Mouse (Mus musculus): ENCODE results near the gene Cobll1. TPM values are rescaled to one million over a fixed set of nuclear protein-coding genes. Genes with fewer than 3 reads are reported as not detected.
A peak's percentile ranks its signal among the peaks of the same experiment; 100 is the strongest.
"Not testable (repeated sequence)": the region's sequence is repeated elsewhere in the genome, so short reads cannot be mapped to it uniquely, and the experiment has no call there.

Cobll1 gene
- polyA plus RNA-seq (2015; fragmentation: Nextera tagmentation; extraction: Ambion mirVana) = 2.3 and 3.0 TPM in 2 replicates

DNA sequence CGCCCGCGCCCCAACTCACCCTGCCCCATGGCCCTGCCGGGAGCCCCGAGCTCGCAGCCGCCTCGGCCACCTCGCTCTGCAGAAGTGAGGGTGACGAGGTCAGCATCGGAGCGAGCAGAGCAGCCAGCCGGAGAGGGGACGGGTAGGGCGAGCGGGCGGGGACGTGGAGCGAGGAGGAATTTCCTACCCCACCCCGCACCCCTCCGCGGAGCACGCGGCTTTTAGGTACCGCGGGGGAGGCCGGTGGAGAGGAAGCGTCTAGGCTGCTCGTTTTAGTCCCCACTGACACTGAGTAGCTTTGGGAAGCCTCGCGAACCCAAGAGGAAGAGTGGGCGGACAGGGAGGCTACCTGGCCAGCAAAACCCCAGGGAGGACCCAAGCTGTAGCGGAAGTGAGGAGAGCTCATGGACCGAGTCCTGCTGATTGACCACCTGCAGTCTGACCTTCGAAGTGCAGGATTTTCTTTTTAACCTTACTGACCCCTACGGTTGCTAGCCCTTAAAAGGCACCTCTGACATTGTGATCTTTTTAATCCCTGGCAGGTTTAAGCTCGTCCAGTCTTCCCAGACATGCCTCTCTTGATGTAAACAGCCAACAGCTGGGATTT, at the start of gene Cobll1:
Cobll1 (minus strand) TSS at position 440 of the 607 bp plus-strand sequence.
- H3K27ac ChIP-seq = peak within 1 kb of the TSS; percentile 44; the same call in 1 of the 2 replicates
- peak within 1 kb of the TSS; percentile 95 for H3K4me2 ChIP-seq (replicated peaks)
- ATAC-seq (ENCODE audit: low FRiP score, low read depth) = peak; percentile 71

DNA sequence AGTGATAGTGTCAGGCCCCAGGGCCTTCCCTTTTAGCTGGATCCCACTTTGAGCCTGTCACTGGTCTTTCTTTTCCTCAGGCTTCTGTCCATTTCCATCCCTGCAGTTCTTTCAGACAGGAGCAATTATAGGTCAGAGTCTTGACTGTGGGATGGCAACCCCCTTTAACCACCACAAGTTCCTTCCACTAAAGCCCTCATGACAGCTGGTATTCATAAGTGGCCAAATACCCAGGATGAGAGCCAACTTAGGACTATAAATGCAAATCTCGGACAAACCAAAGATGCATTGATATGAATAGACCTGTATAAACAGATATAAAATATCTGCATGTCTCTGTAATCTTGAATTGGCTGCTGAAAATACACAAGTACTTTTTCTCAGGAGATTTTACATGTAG, 49.5 kb upstream of the Cobll1 start:
- H3K27ac ChIP-seq = no peak overlapping the region
- no peaks in the 10 kb centered on the region for H3K36me3 ChIP-seq
- no peaks in the 10 kb centered on the region for H3K9me3 ChIP-seq
- ATAC-seq (ENCODE audit: low FRiP score, low read depth) = no peak
- H3K27me3 ChIP-seq = no peaks in the 10 kb centered on the region
- 63% methylated on average over 1 of the region's 1 CpGs for WGBS
- no peak overlapping the region for H3K4me2 ChIP-seq (replicated peaks)
- no peak overlapping the region for H3K9ac ChIP-seq
- H3K4me1 ChIP-seq = peaks cover 6% of the 10 kb centered on the region
- no peak overlapping the region for H3K4me3 ChIP-seq

More for the DNA sequence above, at the start of gene Cobll1:
- Histone ChIP-seq H3K4me3 (peak within 1 kb of the TSS; percentile 72), H3K4me1 (peaks cover 15% of the 10 kb centered on the region; the same call in 1 of the 2 replicates), H3K36me3 (no peaks in the 10 kb centered on the region), H3K27me3 (peaks cover 44% of the 10 kb centered on the region), H3K9me3 (no peaks in the 10 kb centered on the region; the same call in 1 of the 2 replicates), H3K9ac (peak within 1 kb of the TSS; percentile 72)
- under 1% methylated on average over 35 of the region's 37 CpGs for WGBS

DNA sequence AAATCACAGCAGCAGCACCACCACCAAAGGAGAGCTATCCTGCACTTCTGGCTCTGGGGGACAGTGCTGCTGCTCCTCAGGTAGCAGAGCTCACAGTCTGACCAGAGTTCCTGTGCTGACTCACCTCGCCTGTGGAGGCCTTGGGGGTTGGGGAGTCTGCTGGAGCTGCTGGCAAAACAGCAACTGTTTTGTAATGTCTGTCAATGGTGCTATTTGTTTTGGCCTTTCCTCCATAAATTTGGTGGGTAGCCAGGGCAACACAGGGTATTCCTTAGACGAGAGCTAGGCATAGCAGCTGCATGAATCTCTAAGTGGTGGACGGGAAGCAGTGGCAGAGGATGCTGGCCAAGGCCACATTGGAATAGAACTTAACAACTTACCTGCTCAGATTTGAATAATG, 46.2 kb upstream of the Cobll1 start:
- Histone ChIP-seq H3K36me3 (no peaks in the 10 kb centered on the region), H3K27me3 (no peaks in the 10 kb centered on the region), H3K4me3 (no peak overlapping the region), H3K9me3 (no peaks in the 10 kb centered on the region), H3K4me1 (peaks cover 6% of the 10 kb centered on the region), H3K9ac (no peak overlapping the region), H3K4me2 (replicated peaks) (no peak overlapping the region), H3K27ac (no peak overlapping the region)
- ATAC-seq (ENCODE audit: low FRiP score, low read depth) = peak; percentile 48; the same call in 1 of the 2 replicates
- WGBS = 45% methylated on average over 3 of the region's 3 CpGs

DNA sequence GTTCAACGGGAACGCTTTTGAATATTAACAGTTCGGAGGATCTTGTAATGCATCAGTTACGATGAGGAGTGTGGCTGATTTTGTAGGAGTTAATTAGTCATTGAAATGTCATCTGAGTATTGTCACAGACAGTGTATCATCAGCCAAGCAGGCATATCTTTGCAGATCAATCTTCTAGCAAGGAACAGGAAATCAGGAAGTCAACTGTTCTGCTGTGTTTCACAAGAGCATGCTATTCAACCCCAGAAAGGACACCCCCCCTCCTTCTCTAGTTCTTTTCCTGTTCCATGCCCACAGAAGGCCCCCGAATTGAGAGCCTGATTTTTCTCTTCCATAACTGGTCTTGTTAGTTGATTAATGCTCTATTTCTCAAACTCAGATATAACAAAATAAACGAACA, 43.8 kb upstream of the Cobll1 start:
- H3K4me2 ChIP-seq (replicated peaks) = no peak overlapping the region
- H3K4me3 ChIP-seq = no peak overlapping the region
- no peak overlapping the region for H3K27ac ChIP-seq
- no peak overlapping the region for H3K9ac ChIP-seq
- WGBS = 87% methylated on average over 6 of the region's 6 CpGs
- no peaks in the 10 kb centered on the region for H3K9me3 ChIP-seq
- H3K4me1 ChIP-seq = peaks cover 6% of the 10 kb centered on the region
- H3K36me3 ChIP-seq = no peaks in the 10 kb centered on the region
- ATAC-seq (ENCODE audit: low FRiP score, low read depth) = no peak
- H3K27me3 ChIP-seq = no peaks in the 10 kb centered on the region

DNA sequence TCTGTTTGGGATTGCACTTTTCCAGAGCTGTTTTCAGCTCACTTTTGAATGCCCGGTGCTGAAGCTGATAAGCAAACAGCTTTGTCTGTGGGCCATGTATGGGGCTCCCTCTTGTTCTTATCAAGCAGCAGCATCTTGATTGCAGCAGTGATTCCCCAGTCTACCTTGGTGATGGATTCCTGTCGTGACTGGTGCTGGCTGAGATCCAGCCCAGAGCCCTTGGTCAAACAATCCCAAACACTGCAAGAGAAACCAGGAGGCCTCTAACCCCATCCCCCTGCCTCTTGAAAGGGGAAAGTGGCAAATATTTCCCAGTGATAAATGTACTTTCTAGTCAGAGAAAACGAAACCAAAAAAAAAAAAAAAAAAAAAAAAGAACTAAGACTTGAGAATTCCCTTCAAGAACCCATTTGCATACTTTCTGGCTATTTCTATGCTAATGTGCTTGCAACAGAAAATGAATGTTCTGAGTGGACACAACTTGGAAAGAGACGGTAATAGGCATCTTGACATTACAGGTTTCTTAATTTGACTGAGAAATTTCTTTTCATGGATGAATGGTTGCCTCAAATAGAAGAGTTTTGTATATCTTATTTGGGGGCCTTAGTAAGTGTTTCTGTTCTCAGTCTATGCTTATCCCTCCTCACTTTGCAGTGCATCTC, 40.0 kb upstream of the Cobll1 start:
- Histone ChIP-seq H3K27me3 (no peaks in the 10 kb centered on the region), H3K27ac (no peak overlapping the region), H3K36me3 (no peaks in the 10 kb centered on the region), H3K4me3 (no peak overlapping the region), H3K4me2 (replicated peaks) (no peak overlapping the region), H3K9me3 (no peaks in the 10 kb centered on the region), H3K9ac (no peak overlapping the region), H3K4me1 (no peaks in the 10 kb centered on the region)
- ATAC-seq (ENCODE audit: low FRiP score, low read depth) = no peak
- 30% methylated on average over 4 of the region's 4 CpGs for WGBS

DNA sequence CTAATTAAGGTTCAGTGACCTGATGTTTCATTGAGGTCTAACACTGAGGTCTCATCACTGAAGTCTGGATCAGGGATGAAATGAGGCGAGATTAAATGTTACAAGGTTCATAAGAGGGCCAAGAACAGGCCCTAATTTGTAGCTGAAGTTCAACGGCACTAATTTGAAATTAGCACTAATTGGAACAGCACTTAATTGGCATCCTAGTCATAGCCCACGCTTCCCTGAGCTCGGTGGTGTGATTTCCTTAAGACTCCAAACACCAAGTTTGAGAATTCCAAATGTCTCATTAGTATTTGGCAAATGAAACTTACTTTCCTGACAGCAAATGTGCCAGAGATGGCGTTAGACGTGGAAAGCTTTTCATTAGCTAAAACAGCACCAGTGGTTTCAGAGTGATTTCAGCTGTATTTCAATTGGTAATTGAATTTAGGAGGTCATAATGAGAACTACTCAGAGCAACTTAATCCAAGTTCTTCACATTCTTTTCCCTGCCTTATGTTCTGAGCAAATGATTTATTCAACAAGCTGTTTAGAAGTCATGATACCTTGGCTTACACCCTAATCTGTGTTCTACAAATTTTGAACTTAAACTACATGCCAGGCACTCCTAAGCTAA, 36.3 kb upstream of the Cobll1 start:
- H3K4me1 ChIP-seq = no peaks in the 10 kb centered on the region
- no peaks in the 10 kb centered on the region for H3K36me3 ChIP-seq
- H3K4me2 ChIP-seq (replicated peaks) = no peak overlapping the region
- 31% methylated on average over 6 of the region's 6 CpGs for WGBS
- no peaks in the 10 kb centered on the region for H3K27me3 ChIP-seq
- no peaks in the 10 kb centered on the region for H3K9me3 ChIP-seq
- ATAC-seq (ENCODE audit: low FRiP score, low read depth) = no peak
- no peak overlapping the region for H3K4me3 ChIP-seq
- H3K27ac ChIP-seq = no peak overlapping the region
- H3K9ac ChIP-seq = no peak overlapping the region

DNA sequence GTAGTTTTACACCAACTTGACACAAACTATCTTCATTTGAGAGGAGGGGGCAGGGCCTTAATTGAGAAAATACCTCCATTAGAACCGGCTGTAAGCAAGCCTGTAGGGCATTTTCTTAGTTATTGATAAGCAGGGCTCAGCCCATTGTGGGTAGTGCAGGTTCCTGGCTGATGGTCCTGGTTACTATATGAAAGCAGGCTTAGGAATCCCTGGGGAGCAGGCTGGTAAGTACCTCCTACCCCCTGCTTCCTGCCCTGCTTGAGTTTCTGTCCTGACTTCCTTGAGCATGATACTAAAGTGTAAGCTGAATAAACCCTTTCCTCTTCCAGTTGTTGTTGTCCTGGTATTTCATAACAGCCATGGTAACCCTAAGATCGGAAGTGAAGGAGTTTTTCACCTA, 34.7 kb upstream of the Cobll1 start:
- Histone ChIP-seq H3K9ac (no peak overlapping the region), H3K9me3 (no peaks in the 10 kb centered on the region), H3K4me1 (0 out of 2 replicates have a peak, but pooled peaks cover under 1% of the 10 kb centered on the region), H3K27ac (no peak overlapping the region), H3K27me3 (no peaks in the 10 kb centered on the region), H3K36me3 (no peaks in the 10 kb centered on the region), H3K4me2 (replicated peaks) (no peak overlapping the region), H3K4me3 (no peak overlapping the region)
- no peak for ATAC-seq (ENCODE audit: low FRiP score, low read depth)
- WGBS = 44% methylated on average over 2 of the region's 2 CpGs

DNA sequence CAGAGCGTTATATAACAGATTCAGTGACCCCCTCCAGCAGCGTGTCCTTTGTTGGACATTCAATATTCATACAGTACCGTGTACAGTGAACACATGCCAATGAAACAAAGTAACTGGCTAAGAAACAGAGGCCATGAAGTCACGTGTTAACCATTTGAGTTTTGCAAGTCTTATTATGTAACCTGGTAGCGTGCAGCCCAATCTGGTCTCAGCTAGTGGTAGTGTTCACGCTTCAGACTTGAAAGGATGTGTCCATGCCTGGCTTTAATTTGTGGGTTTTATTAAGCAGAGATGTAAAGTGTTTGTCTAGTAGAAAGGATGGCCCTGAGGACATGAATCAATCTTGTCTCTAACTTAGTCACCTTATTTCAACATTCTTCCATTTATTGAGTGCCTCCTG, 29.5 kb upstream of the Cobll1 start:
- no peak overlapping the region for H3K27ac ChIP-seq
- H3K9me3 ChIP-seq = no peaks in the 10 kb centered on the region
- 66% methylated on average over 6 of the region's 6 CpGs for WGBS
- H3K36me3 ChIP-seq = no peaks in the 10 kb centered on the region
- no peak for ATAC-seq (ENCODE audit: low FRiP score, low read depth)
- H3K4me1 ChIP-seq = 0 out of 2 replicates have a peak, but pooled peaks cover 4% of the 10 kb centered on the region
- H3K27me3 ChIP-seq = no peaks in the 10 kb centered on the region
- H3K4me3 ChIP-seq = no peak overlapping the region
- H3K4me2 ChIP-seq (replicated peaks) = no peak overlapping the region
- no peak overlapping the region for H3K9ac ChIP-seq

DNA sequence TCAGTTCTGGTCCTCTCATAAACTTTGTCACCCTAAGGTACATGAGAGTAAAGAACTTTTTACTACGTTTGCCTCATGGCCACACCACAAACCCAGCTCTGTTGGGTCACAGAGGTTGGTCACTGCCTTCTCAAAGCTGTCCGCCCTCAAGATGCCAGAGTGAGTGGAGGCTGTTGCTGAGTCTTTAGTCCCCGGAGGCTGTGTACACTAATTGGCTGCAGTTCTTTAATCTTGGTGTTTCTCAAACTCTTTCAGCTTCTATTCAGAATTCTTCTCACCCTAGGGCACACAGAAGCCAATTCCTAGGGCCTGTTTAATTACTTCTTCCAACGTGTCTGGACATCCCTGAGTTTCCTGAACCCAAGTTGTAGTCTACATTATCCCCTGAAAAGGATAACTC, 28.6 kb upstream of the Cobll1 start:
- H3K27ac ChIP-seq = no peak overlapping the region
- WGBS = 28% methylated on average over 4 of the region's 4 CpGs

DNA sequence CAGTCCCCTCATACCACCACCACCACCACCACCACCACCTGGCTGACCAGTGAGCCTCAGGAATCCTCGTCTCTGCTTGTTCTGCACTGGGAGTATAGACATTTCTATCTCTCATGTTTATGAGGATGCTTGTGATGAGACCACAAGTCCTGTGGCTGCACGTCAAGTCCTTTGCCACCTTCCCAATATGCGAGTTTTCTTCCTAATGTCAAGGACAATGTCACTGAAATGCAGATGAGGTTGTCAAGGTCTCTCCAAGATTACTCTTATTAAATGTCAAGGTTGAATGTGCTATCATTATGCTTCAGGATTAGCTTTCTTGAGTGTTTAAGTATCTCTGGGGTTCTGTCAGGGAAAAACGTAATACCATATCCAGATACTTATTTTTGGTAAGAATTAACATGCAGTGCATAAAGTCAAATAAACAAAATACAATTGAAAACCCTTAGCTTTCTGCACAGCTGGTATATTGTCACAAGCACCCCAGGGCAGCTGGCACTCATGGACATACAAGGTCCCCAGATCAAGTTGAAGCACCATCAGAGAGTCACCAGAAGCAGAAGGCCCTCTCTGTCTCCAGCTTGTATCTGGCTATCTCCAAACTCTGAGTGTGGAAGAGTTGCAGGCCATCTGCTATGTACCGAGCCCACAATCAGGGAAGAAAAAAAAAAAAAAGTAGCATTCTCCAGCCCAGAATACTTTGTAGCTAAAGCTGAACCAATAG, 27.5 kb upstream of the Cobll1 start:
- no peak overlapping the region for H3K27ac ChIP-seq
- 89% methylated on average over 5 of the region's 5 CpGs for WGBS
- ATAC-seq (ENCODE audit: low FRiP score, low read depth) = no peak
- no peaks in the 10 kb centered on the region for H3K9me3 ChIP-seq
- H3K27me3 ChIP-seq = no peaks in the 10 kb centered on the region
- H3K4me1 ChIP-seq = 0 out of 2 replicates have a peak, but pooled peaks cover 4% of the 10 kb centered on the region
- H3K36me3 ChIP-seq = no peaks in the 10 kb centered on the region
- no peak overlapping the region for H3K9ac ChIP-seq
- no peak overlapping the region for H3K4me2 ChIP-seq (replicated peaks)
- H3K4me3 ChIP-seq = no peak overlapping the region

More for the DNA sequence above, 28.6 kb upstream of the Cobll1 start:
- Histone ChIP-seq H3K4me3 (no peak overlapping the region), H3K4me1 (0 out of 2 replicates have a peak, but pooled peaks cover 4% of the 10 kb centered on the region), H3K9me3 (no peaks in the 10 kb centered on the region), H3K36me3 (no peaks in the 10 kb centered on the region), H3K27me3 (no peaks in the 10 kb centered on the region), H3K4me2 (replicated peaks) (no peak overlapping the region), H3K9ac (no peak overlapping the region)
- no peak for ATAC-seq (ENCODE audit: low FRiP score, low read depth)

DNA sequence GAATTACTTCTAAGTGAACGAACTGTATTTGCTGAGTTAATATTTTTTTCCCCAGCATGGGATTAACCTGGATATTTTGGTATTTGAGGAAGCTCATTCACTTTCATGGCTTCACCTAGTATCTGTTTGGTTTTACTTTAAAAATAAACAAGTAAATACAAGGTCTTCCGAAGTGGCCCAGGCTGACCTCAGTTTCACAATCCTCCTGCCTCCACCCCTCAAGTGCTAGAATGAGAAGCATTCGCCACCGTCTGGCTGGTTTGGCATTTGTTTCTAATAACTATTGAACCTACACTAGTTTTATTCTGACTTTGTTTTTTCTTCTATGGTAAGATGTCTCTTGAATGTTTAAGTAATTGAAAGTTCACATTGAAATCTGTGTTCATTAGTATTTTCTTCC, 23.0 kb upstream of the Cobll1 start:
- Histone ChIP-seq H3K36me3 (no peaks in the 10 kb centered on the region), H3K4me3 (no peak overlapping the region)
- 70% methylated on average over 4 of the region's 4 CpGs for WGBS

DNA sequence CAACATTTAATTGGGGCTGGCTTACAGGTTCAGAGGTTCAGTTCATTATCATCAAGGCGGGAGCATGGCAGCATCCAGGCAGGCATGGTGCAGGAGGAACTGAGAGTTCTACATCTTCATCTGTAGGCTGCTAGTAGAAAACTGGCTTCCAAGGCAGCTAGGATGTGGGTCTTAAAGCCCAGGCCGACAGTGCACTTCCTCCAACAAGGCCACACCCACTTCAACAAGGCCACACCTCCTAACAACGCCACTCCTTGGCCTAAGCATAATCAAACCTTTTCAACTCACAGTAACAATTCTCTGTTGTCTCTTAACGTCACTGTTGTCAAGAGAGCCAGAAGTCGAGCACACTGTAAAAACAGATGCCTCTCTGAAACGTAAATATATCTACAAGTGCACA, 21.6 kb upstream of the Cobll1 start:
- not testable (repeated sequence) for H3K4me2 ChIP-seq (replicated peaks); H3K27ac ChIP-seq; H3K4me3 ChIP-seq; H3K27me3 ChIP-seq; H3K9ac ChIP-seq; H3K4me1 ChIP-seq; H3K36me3 ChIP-seq; H3K9me3 ChIP-seq; ATAC-seq (ENCODE audit: low FRiP score, low read depth)
- WGBS = 66% methylated on average over 6 of the region's 6 CpGs

More for the DNA sequence above, 23.0 kb upstream of the Cobll1 start:
- ATAC-seq (ENCODE audit: low FRiP score, low read depth) = no peak
- Histone ChIP-seq H3K27me3 (no peaks in the 10 kb centered on the region), H3K9me3 (no peaks in the 10 kb centered on the region), H3K4me2 (replicated peaks) (no peak overlapping the region), H3K9ac (no peak overlapping the region), H3K27ac (no peak overlapping the region), H3K4me1 (no peaks in the 10 kb centered on the region)

Measured in limb, embryonic 13.5 days (tissue).